Mouse (Mus musculus) spleen, adult 2 months (tissue): ENCODE data around the gene Sp6.

Source experiments
- CTCF ChIP-seq: fragments of 200-500 bp; IDR thresholded peaks from 2 replicates; pipeline ENCODE4 v1.5.1; 2011; ENCODE audit warnings: mild to moderate bottlenecking, inconsistent platforms; ENCODE audit not compliant: insufficient read depth, insufficient read length, insufficient replicate concordance; ENCODE audit errors: extremely low read depth
- POLR2A ChIP-seq: fragments of 200-500 bp; IDR thresholded peaks from 2 replicates; pipeline ENCODE4 v1.6.1; 2011; ENCODE audit warnings: low read depth, low read length, inconsistent platforms

DNA sequence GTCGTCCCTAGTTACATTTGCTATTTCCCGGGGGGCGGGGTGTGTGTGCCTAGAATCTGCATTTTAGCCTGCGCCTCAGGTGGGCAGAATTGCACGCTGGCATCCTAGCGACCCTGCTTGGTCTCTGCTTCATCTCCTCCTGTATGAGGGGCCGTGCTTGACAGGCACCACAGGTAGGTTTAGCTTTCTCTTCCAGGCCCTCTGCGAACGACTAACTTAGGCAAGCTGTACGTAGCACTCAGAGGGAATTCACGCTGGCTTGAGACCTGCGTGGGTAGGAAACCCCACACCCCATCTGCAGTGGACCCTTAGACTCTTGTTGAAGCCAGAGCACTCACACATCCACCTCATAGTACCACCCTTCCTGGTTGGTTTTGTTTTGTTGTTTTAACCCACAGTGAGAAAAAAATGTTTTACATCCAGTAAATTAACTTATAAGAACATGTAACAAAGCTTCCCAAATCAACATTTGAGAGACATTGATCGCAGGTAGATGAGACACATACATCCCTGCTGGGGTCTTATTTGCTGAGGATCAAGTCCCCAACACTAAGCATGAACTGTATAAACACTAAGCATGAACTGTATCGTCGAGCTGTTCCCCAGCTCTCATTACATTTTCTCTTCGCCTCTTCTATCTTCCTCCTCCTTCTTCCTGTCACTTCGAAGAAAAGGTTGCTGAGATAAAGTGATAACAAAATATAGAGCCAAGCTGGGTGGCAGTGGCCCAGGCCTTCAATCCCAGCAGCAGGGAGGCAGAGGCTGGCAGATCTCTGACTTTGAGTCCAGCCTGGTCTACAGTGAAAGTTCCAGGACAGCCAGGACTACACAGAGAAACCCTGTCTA, 34.6 kb upstream of the Sp6 start:
- TF ChIP-seq CTCF (no peak), POLR2A (no peak)
